Mouse (Mus musculus) bone marrow, adult 2 months (tissue): Measurements from ENCODE around the gene Lcat. TPM values are rescaled to one million over a fixed set of nuclear protein-coding genes. Genes with fewer than 3 reads are reported as not detected.

Experiments used
- H3K27ac ChIP-seq: fragments of 200-500 bp; 2 replicates; pipeline ENCODE4 v1.5.1; 2012; ENCODE audit warnings: low read depth, mild to moderate bottlenecking, control low read depth, inconsistent platforms, low read length; ENCODE audit not compliant: control insufficient read depth, poor library complexity, insufficient read depth
- H3K4me1 ChIP-seq: fragments of 200-500 bp; 2 replicates; pipeline ENCODE4 v1.6.1; 2011; ENCODE audit warnings: low read length; ENCODE audit not compliant: control insufficient read depth, insufficient read depth
- H3K4me3 ChIP-seq: fragments of 200-500 bp; replicated peaks from 2 replicates; pipeline ENCODE3; 2011; ENCODE audit warnings: mild to moderate bottlenecking, low read depth, low read length, control low read depth; ENCODE audit not compliant: control insufficient read depth
- CTCF ChIP-seq: fragments of 200-500 bp; IDR thresholded peaks from 2 replicates; pipeline ENCODE4 v1.5.1; 2011; ENCODE audit warnings: low read length, control low read depth; ENCODE audit not compliant: control insufficient read depth, insufficient read depth
- POLR2A ChIP-seq: fragments of 200-500 bp; IDR thresholded peaks from 2 replicates; pipeline ENCODE4 v1.6.1; 2011; ENCODE audit warnings: low read depth, mild to moderate bottlenecking, control low read depth, low read length, borderline replicate concordance; ENCODE audit not compliant: control insufficient read depth
- WGBS: fragments of 180-500 bp; shearing (Covaris S2); methylation state at CpG from one replicate; pipeline ENCODE4 v1.1.7; 2018; 5-methylcytosine and 5-hydroxymethylcytosine counted together
- polyA plus RNA-seq: library from polyadenylated mRNA; stranded (reverse); fragments of >200 nt; gene quantifications from 2 replicates; pipeline ENCODE4 v1.2.4, GENCODE M21; 2011; ENCODE audit warnings: low replicate concordance; ENCODE audit not compliant: missing spikeins, insufficient read depth, insufficient read length

The Lcat gene
- polyA plus RNA-seq, 1 experiment = 15.5 TPM

GRCm38 (mm10) chr8:105961101-105961500 lies 17.9 kb upstream of the Lcat start:
- 71% methylated on average over 14 of the region's 14 CpGs for WGBS
- no peak for TF ChIP-seq POLR2A
- TF ChIP-seq CTCF = no peak
- no peak overlapping the region for H3K27ac ChIP-seq
- no peak overlapping the region for H3K4me3 ChIP-seq
- H3K4me1 ChIP-seq = peaks cover 2% of the 10 kb centered on the region; the same call in 1 of the 2 replicates

DNA sequence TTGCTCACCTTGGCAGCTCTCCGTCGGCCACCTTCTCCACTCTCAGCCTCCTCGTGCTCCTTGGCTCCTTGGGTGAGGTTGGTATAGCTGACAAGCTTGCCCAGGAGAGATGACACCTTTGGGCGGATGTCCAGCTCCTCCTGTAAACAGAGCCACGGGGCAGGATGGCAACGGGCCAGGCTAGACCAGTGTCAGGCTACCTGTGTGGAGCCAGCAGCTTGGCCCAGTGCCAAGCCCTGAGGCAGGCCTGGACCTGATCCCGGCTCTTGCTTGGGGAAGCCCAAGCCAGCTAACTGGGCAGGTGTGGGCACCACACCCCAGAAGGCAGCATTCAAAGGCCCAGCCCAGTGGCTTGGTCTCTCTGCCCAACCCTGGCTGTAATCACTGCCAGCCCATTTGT lies 16.2 kb upstream of the Lcat start:
- Histone ChIP-seq H3K4me3 (no peak overlapping the region), H3K27ac (no peak overlapping the region), H3K4me1 (no peaks in the 10 kb centered on the region)
- TF ChIP-seq CTCF (no peak), POLR2A (no peak)
- 88% methylated on average over 7 of the region's 7 CpGs for WGBS

DNA sequence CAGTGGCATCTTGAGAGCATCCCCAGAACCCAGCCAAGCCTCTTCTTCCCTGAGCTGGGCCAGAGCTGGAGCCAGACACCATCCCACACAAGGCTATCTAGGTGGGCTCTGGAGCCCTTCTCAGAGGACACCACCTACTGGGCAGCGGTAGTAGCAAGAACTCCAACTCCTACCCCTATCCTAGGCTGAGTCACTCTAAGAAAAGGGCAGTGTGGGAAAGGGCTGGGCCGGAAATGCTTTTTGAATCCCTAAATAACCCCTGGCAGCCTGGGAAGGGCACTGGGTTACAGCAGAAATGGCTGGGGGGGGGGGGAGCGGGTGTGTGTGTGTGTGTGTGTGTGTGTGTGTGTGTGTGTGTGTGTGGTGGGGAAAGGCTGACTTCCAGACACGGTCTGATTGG lies 14.6 kb upstream of the Lcat start:
- Histone ChIP-seq H3K4me3 (no peak overlapping the region), H3K4me1 (no peaks in the 10 kb centered on the region), H3K27ac (no peak overlapping the region)
- no peak for TF ChIP-seq POLR2A
- no peak for TF ChIP-seq CTCF
- WGBS = 64% methylated on average over 3 of the region's 4 CpGs

DNA sequence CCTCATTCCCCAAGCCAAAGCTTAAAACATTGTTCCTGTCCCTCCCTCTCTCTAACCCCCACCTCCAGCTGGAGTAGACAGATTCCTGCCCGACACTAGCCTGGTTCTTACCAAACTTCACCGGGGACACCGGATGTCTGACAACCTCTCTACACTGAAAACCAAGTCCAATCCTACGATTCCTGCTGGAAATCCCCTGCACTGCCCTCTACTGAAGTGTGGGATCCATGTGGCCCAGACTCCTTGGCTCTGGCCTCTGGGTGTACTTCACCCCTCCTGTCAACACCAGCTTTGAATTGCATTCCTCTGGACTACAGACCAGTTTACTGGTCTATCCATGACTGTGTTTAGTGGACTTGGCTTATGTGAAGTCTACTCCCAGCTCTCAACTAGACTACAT lies 13.4 kb upstream of the Lcat start:
- WGBS = 91% methylated on average over 4 of the region's 4 CpGs

GRCm38 (mm10) chr8:105951057-105951659 lies 8.0 kb upstream of the Lcat start:
- no peaks in the 10 kb centered on the region for H3K4me1 ChIP-seq
- no peak overlapping the region for H3K27ac ChIP-seq
- no peak for TF ChIP-seq POLR2A
- TF ChIP-seq CTCF = no peak
- 71% methylated on average over 7 of the region's 7 CpGs for WGBS
- no peak overlapping the region for H3K4me3 ChIP-seq

More for the DNA sequence above, 13.4 kb upstream of the Lcat start:
- Histone ChIP-seq H3K27ac (no peak overlapping the region), H3K4me1 (no peaks in the 10 kb centered on the region), H3K4me3 (no peak overlapping the region)
- TF ChIP-seq CTCF (no peak), POLR2A (no peak)

DNA sequence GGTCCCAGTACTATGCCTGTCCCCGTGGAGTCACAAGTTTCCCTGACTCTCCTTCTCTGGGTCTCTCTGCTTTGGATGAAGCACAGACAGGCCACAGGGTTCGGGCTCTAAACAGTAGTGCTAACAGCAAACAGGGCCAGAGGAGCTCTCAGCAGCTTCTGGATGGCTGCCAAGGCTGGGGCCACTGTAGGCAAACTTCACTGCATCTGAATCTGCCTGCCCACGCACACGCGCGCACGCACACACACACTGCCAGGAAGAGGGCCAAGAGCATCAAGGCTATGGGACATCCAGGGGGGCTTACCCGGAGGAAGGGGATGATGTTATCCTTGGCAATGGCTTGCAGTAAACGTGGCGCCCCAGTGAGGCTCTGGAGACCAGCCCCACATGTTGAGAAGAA lies 6.2 kb upstream of the Lcat start:
- TF ChIP-seq CTCF (no peak), POLR2A (no peak)
- Histone ChIP-seq H3K4me3 (no peak overlapping the region), H3K27ac (no peak overlapping the region), H3K4me1 (no peaks in the 10 kb centered on the region)
- WGBS = 76% methylated on average over 10 of the region's 10 CpGs

GRCm38 (mm10) chr8:105942542-105942941 lies 640 bp downstream of the Lcat start:
- 95% methylated on average over 5 of the region's 5 CpGs for WGBS
- no peak overlapping the region for H3K27ac ChIP-seq
- TF ChIP-seq POLR2A (no peak), CTCF (no peak)
- H3K4me1 ChIP-seq = no peaks in the 10 kb centered on the region
- H3K4me3 ChIP-seq = no peak overlapping the region

GRCm38 (mm10) chr8:105942026-105942425 lies 1.2 kb downstream of the Lcat start:
- Histone ChIP-seq H3K27ac (no peak overlapping the region), H3K4me3 (no peak overlapping the region), H3K4me1 (no peaks in the 10 kb centered on the region)
- TF ChIP-seq POLR2A (no peak), CTCF (no peak)
- WGBS = 88% methylated on average over 11 of the region's 11 CpGs

- Histone ChIP-seq H3K4me1 (peaks cover 1% of the 10 kb centered on the region; the same call in 1 of the 2 replicates), H3K27ac (peak within 1 kb of the TSS; percentile 65), H3K4me3 (peak within 1 kb of the TSS; percentile 98)
- no peak for TF ChIP-seq POLR2A
- no peak for TF ChIP-seq CTCF
- whole genome bisulfite sequencing = 1% methylated on average over 4 of the region's 4 CpGs
Measured at GRCm38 (mm10) chr8:105938306-105938669, 4.9 kb downstream of the Lcat start, which contains the start of gene Psmb10. Psmb10 (minus strand) TSS chr8:105938444.
